7 mouse cellular contexts compared by ENCODE assay signal in genomic region chr10:60215077-60215960, GRCm38 (mm10). TPM values are rescaled to one million over a fixed set of nuclear protein-coding genes. Genes with fewer than 3 reads are reported as not detected.
A peak's percentile ranks its signal among the peaks of the same experiment; 100 is the strongest.
DNase-seq lines count a peak whose midpoint lies in the region; ATAC-seq and TF ChIP-seq lines count a peak whose summit lies in the region.

No protein-coding gene starts in this region.

- no peaks in the 10 kb centered on the region for H3K36me3 ChIP-seq in liver, postnatal 0 days (replicated peaks; ENCODE audit: insufficient read depth, low read length)
- no peaks in the 10 kb centered on the region for H3K36me3 ChIP-seq in liver, embryonic 11.5 days (ENCODE audit: control insufficient read depth, insufficient read depth, low read length)
- H3K36me3 ChIP-seq in hindbrain, postnatal 0 days (ENCODE audit: insufficient read depth, low read length) = no peaks in the 10 kb centered on the region
- no peaks in the 10 kb centered on the region for H3K36me3 ChIP-seq in liver, embryonic 12.5 days

- H3K9ac ChIP-seq in liver, postnatal 0 days (replicated peaks) = no peak overlapping the region
- no peak overlapping the region for H3K9ac ChIP-seq in liver, embryonic 11.5 days (ENCODE audit: low read depth, low read length)
- no peak overlapping the region for H3K9ac ChIP-seq in hindbrain, postnatal 0 days (replicated peaks; ENCODE audit: low read length)
- no peak overlapping the region for H3K9ac ChIP-seq in liver, embryonic 12.5 days

- H3K4me3 ChIP-seq in liver, postnatal 0 days (ENCODE audit: low read depth, low read length) = no peak overlapping the region
- no peak overlapping the region for H3K4me3 ChIP-seq in liver, embryonic 11.5 days (ENCODE audit: low read depth, low read length)
- H3K4me3 ChIP-seq in hindbrain, postnatal 0 days (ENCODE audit: low read length) = no peak overlapping the region
- no peak overlapping the region for H3K4me3 ChIP-seq in liver, embryonic 12.5 days

- peaks cover 33% of the 10 kb centered on the region for H3K27me3 ChIP-seq in liver, postnatal 0 days (ENCODE audit: insufficient read depth, low read length)
- H3K27me3 ChIP-seq in liver, embryonic 11.5 days (replicated peaks; ENCODE audit: control insufficient read depth, insufficient read depth, low read length) = peaks cover 49% of the 10 kb centered on the region
- peaks cover 8% of the 10 kb centered on the region for H3K27me3 ChIP-seq in hindbrain, postnatal 0 days (ENCODE audit: insufficient read depth, low read length)
- H3K27me3 ChIP-seq in liver, embryonic 12.5 days (replicated peaks) = peaks cover 82% of the 10 kb centered on the region

- no peaks in the 10 kb centered on the region for H3K4me1 ChIP-seq in liver, postnatal 0 days (ENCODE audit: insufficient read depth)
- peaks cover 5% of the 10 kb centered on the region; the same call in 1 of the 2 replicates for H3K4me1 ChIP-seq in liver, embryonic 11.5 days (replicated peaks; ENCODE audit: control insufficient read depth, insufficient read depth, low read length)
- H3K4me1 ChIP-seq in hindbrain, postnatal 0 days (ENCODE audit: insufficient read depth, low read length) = peaks cover 25% of the 10 kb centered on the region
- no peaks in the 10 kb centered on the region for H3K4me1 ChIP-seq in liver, embryonic 12.5 days

- peak overlapping the region; percentile 26; the same call in 1 of the 2 replicates for H3K4me2 ChIP-seq in liver, postnatal 0 days (ENCODE audit: low read depth, low read length)
- no peak overlapping the region for H3K4me2 ChIP-seq in liver, embryonic 11.5 days
- H3K4me2 ChIP-seq in hindbrain, postnatal 0 days (ENCODE audit: low read depth, low read length) = no peak overlapping the region
- no peak overlapping the region for H3K4me2 ChIP-seq in liver, embryonic 12.5 days

- no peaks in the 10 kb centered on the region for H3K9me3 ChIP-seq in liver, postnatal 0 days (ENCODE audit: low read length)
- H3K9me3 ChIP-seq in liver, embryonic 11.5 days (ENCODE audit: control insufficient read depth, low read length) = no peaks in the 10 kb centered on the region
- no peaks in the 10 kb centered on the region for H3K9me3 ChIP-seq in hindbrain, postnatal 0 days (ENCODE audit: low read length)
- H3K9me3 ChIP-seq in liver, embryonic 12.5 days (replicated peaks) = no peaks in the 10 kb centered on the region

- TF ChIP-seq CTCF in liver, postnatal 0 days (IDR thresholded peaks at IDR 0.05; ENCODE audit: low read depth) = no peak
- TF ChIP-seq CTCF in hindbrain, postnatal 0 days (IDR thresholded peaks at IDR 0.05; ENCODE audit: low read depth) = no peak

- WGBS in liver, postnatal 0 days (ENCODE audit: insufficient replicate concordance) = 62% methylated on average over 14 of the region's 14 CpGs
- 54% methylated on average over 14 of the region's 14 CpGs for WGBS in liver, embryonic 11.5 days
- WGBS in hindbrain, postnatal 0 days = 49% methylated on average over 14 of the region's 14 CpGs
- 44% methylated on average over 14 of the region's 14 CpGs for WGBS in liver, embryonic 12.5 days (ENCODE audit: insufficient replicate concordance)

- TF ChIP-seq EP300 in liver, postnatal 0 days (IDR thresholded peaks at IDR 0.05; ENCODE audit: low read depth) = no peak

- no peak for ATAC-seq in liver, postnatal 0 days
- ATAC-seq in liver, embryonic 11.5 days (replicated peaks; ENCODE audit: low FRiP score) = no peak
- no peak for ATAC-seq in hindbrain, postnatal 0 days
- ATAC-seq in megakaryocyte progenitor cell, adult 5-6 weeks (replicated peaks; ENCODE audit: poor library complexity) = no peak
- no peak for ATAC-seq in liver, embryonic 12.5 days

- no peak for DNase-seq in liver, postnatal 0 days
- DNase-seq in liver, embryonic 11.5 days (ENCODE audit: low spot score) = no peak
- DNase-seq in hindbrain, postnatal 0 days (ENCODE audit: low spot score) = peak; percentile 60
- peak; percentile 49 to 63 for DNase-seq in left cerebral cortex, postnatal 14 days (ENCODE audit: low spot score in 2 of 2)
- peak; percentile 67 to 76 for DNase-seq in right cerebral cortex, postnatal 10 days (ENCODE audit: low spot score in 2 of 2)

- no peak overlapping the region for H3K27ac ChIP-seq in liver, postnatal 0 days (ENCODE audit: low read depth)
- no peak overlapping the region for H3K27ac ChIP-seq in liver, embryonic 11.5 days (ENCODE audit: low read depth, low read length)
- peak overlapping the region; percentile 48 for H3K27ac ChIP-seq in hindbrain, postnatal 0 days
- H3K27ac ChIP-seq in liver, embryonic 12.5 days = no peak overlapping the region

- intact Hi-C loops in left cerebral cortex, postnatal 14 days (cut with DNase I) = no loop called here

RNA-seq across cellular contexts. Expression of gene Chst3, which starts 3.7 kb away (rescaled TPM):
- polyA plus RNA-seq in liver, postnatal 0 days (2015; fragmentation: Nextera tagmentation; extraction: Ambion mirVana) = 0.73 TPM in 2 replicates
- polyA plus RNA-seq in liver, embryonic 11.5 days (2014; fragmentation: Nextera tagmentation; extraction: Ambion mirVana) = 0.48 and 0.60 TPM in 2 replicates
- total RNA-seq in hindbrain, postnatal 0 days (2014; rRNA removed) = 7.2 and 10.0 TPM in 2 replicates
- 0.89 and 0.96 TPM in 2 replicates for polyA plus RNA-seq in hindbrain, postnatal 0 days (2015; fragmentation: Nextera tagmentation; extraction: Ambion mirVana)
- total RNA-seq in left cerebral cortex, postnatal 14 days (2021) = 1 to 10 TPM; 2.2 to 2.6 TPM
- not detected in 2 replicates for total RNA-seq in megakaryocyte progenitor cell, adult 5-6 weeks (2015)
- total RNA-seq in megakaryocyte progenitor cell, adult 5-6 weeks (2017) = not detected in 2 replicates
- polyA plus RNA-seq in liver, embryonic 12.5 days (2016; fragmentation: Nextera tagmentation; extraction: Ambion mirVana) = 0.22 and 0.31 TPM in 2 replicates

Comparison
In these comparisons a context has a peak if more than half of its experiments do, and no peak if none do; other contexts are left out.
1. DNase-seq: peak in hindbrain, postnatal 0 days (single experiment), left cerebral cortex, postnatal 14 days (2 of 2) and right cerebral cortex, postnatal 10 days (2 of 2); none in liver, postnatal 0 days (single experiment) and liver, embryonic 11.5 days (single experiment).